Mouse (Mus musculus): Measurements from ENCODE around the gene 4933411K16Rik.

GRCm38 (mm10) chr19:42031112-42031511 is 20.9 kb upstream of the 4933411K16Rik start:
- TF ChIP-seq CTCF (IDR thresholded peaks at IDR 0.05; ENCODE audit: borderline replicate concordance, control insufficient read depth, extremely low read depth, insufficient read depth, low read length, poor library complexity): no peak
- TF ChIP-seq POLR2A (IDR thresholded peaks at IDR 0.05; ENCODE audit: control insufficient read depth, extremely low read depth, insufficient read depth, low read length, poor library complexity): no peak

All from thymus, adult 2 months (tissue).